Mouse (Mus musculus): ENCODE data around the gene Rbm12b1.
A peak's percentile ranks its signal among the peaks of the same experiment; 100 is the strongest.
"Not testable (repeated sequence)": the region's sequence is repeated elsewhere in the genome, so short reads cannot be mapped to it uniquely, and the experiment has no call there.

Gene Rbm12b1

GRCm38 (mm10) chr4:12140141-12140567 is at the start of gene Rbm12b1:
Gene Rbm12b1 (plus strand): TSS chr4:12140264.
- peak; percentile 93 for DNase-seq (ENCODE audit: low read depth, low spot score)

- not testable (repeated sequence) for DNase-seq (ENCODE audit: low read depth, low spot score)
Measured at GRCm38 (mm10) chr4:12140592-12141062, 563 bp downstream of the Rbm12b1 start.

GRCm38 (mm10) chr4:12141516-12141915 is 1.5 kb downstream of the Rbm12b1 start:
- not testable (repeated sequence) for DNase-seq (ENCODE audit: low read depth, low spot score)

GRCm38 (mm10) chr4:12147660-12148059 is 7.6 kb downstream of the Rbm12b1 start:
- no peak for DNase-seq (ENCODE audit: low read depth, low spot score)

GRCm38 (mm10) chr4:12170986-12171317 is 30.9 kb downstream of the Rbm12b1 start:
- no peak for DNase-seq (ENCODE audit: low read depth, low spot score)

- DNase-seq (ENCODE audit: low read depth, low spot score) = peak; percentile 48
Measured at GRCm38 (mm10) chr4:12171318-12172091, 31.4 kb downstream of the Rbm12b1 start, which contains the start of gene Fam92a. Gene Fam92a (minus strand): TSS chr4:12172015.

GRCm38 (mm10) chr4:12178992-12179391 is 38.9 kb downstream of the Rbm12b1 start:
- no peak for DNase-seq (ENCODE audit: low read depth, low spot score)
